Mouse (Mus musculus): ENCODE data around the gene Maml2. TPM values are rescaled to one million over a fixed set of nuclear protein-coding genes. Genes with fewer than 3 reads are reported as not detected.
A peak's percentile ranks its signal among the peaks of the same experiment; 100 is the strongest.

Gene Maml2
- polyA plus RNA-seq, 1 experiment from 2014 or later: 9.3 TPM

DNA sequence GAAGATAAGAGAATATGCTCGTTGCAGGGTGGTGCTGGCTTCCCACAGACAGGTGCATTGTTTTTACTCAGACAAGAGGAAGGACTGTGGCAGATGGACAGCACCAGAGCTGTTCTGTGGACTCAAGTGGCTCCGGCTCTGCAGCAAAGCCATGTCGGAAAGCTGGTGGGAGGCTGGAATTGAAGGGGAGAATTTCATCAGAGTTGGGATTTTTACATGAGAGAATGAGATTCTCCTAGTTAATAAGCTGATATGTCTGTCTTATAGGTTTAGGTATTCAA is 301.5 kb downstream of the Maml2 start:
- Histone ChIP-seq H3K4me1 (no peaks in the 10 kb centered on the region), H3K27ac (replicated peaks) (no peak overlapping the region), H3K4me2 (replicated peaks) (no peak overlapping the region), H3K9ac (replicated peaks) (no peak overlapping the region), H3K36me3 (no peaks in the 10 kb centered on the region), H3K27me3 (no peaks in the 10 kb centered on the region), H3K9me3 (no peaks in the 10 kb centered on the region), H3K4me3 (no peak overlapping the region)
- ATAC-seq (replicated peaks): no peak
- 78% methylated on average over 3 of the region's 3 CpGs for WGBS

DNA sequence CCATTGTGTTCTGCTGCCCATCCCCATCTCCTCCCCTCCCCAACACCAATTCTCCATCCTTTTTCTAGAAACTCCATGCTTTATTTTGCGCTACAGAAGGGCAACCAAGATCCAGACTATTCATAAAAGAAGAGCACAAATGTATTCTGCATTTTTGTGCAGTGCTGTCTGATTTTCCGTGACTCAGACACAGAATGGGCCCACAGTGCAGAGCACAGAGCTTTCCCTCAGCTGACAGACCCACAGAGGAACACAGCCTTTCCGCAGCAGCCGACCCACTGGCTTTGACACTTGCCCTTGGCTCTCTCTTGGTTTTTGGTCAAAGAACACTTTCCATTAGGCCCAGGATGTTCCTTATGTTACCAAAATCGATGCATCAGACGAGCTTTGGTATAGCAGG is 302.0 kb downstream of the Maml2 start:
- ATAC-seq (replicated peaks): no peak
- Histone ChIP-seq H3K9ac (replicated peaks) (no peak overlapping the region), H3K9me3 (no peaks in the 10 kb centered on the region), H3K27ac (replicated peaks) (no peak overlapping the region), H3K27me3 (no peaks in the 10 kb centered on the region), H3K36me3 (no peaks in the 10 kb centered on the region), H3K4me2 (replicated peaks) (no peak overlapping the region), H3K4me3 (no peak overlapping the region), H3K4me1 (no peaks in the 10 kb centered on the region)
- 92% methylated on average over 6 of the region's 6 CpGs for WGBS

- Histone ChIP-seq H3K4me1 (no peaks in the 10 kb centered on the region), H3K36me3 (no peaks in the 10 kb centered on the region), H3K27me3 (no peaks in the 10 kb centered on the region), H3K4me3 (no peak overlapping the region), H3K27ac (replicated peaks) (no peak overlapping the region), H3K9me3 (no peaks in the 10 kb centered on the region), H3K9ac (replicated peaks) (no peak overlapping the region), H3K4me2 (replicated peaks) (no peak overlapping the region)
- 76% methylated on average over 3 of the region's 3 CpGs for WGBS
- no peak for ATAC-seq (replicated peaks)
Observed at GRCm38 (mm10) chr9:13601729-13602128, 304.0 kb downstream of the Maml2 start.

GRCm38 (mm10) chr9:13603533-13604143 is 305.9 kb downstream of the Maml2 start:
- H3K4me2 ChIP-seq (replicated peaks): no peak overlapping the region
- no peak overlapping the region for H3K9ac ChIP-seq (replicated peaks)
- no peak overlapping the region for H3K4me3 ChIP-seq
- 55% methylated on average over 8 of the region's 8 CpGs for WGBS
- no peak overlapping the region for H3K27ac ChIP-seq (replicated peaks)
- H3K27me3 ChIP-seq: no peaks in the 10 kb centered on the region
- no peaks in the 10 kb centered on the region for H3K36me3 ChIP-seq
- H3K4me1 ChIP-seq: peaks cover 5% of the 10 kb centered on the region; the same call in 1 of the 2 replicates
- no peaks in the 10 kb centered on the region for H3K9me3 ChIP-seq
- peak; percentile 65; the same call in 1 of the 2 replicates for ATAC-seq (replicated peaks)

DNA sequence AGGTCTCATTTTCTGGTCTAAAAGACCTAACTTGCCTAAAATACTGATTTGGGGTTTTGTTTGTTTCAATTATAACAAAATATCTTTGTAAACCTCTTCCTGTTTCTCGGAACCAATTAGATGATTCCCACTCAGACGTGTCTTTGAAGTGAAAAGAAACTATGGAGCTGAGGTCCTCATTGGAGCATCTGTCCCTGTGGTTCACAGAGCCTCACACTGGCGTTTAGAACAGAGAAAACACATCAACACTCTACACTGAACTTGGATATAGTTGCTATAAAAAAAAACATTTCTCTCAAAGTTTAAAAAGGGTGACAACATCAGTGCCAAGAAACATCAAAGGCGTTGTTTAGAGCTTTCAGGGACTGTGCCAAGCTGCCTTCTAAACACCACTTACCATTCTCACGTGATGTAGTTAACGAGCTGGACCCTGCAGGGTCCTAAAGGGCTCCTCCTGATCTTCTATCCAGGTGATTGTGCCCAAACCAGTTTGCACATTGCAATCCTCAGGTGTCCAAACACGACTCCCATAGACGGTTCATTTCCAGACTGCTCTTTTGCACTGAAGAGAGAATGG is 309.9 kb downstream of the Maml2 start:
- WGBS: 33% methylated on average over 8 of the region's 8 CpGs
- H3K9ac ChIP-seq (replicated peaks): no peak overlapping the region
- H3K9me3 ChIP-seq: no peaks in the 10 kb centered on the region
- no peaks in the 10 kb centered on the region for H3K27me3 ChIP-seq
- no peak overlapping the region for H3K4me3 ChIP-seq
- ATAC-seq (replicated peaks): peak; percentile 41; the same call in 1 of the 2 replicates
- H3K4me1 ChIP-seq: peaks cover 10% of the 10 kb centered on the region; the same call in 1 of the 2 replicates
- no peak overlapping the region for H3K27ac ChIP-seq (replicated peaks)
- H3K36me3 ChIP-seq: no peaks in the 10 kb centered on the region
- H3K4me2 ChIP-seq (replicated peaks): no peak overlapping the region

GRCm38 (mm10) chr9:13608532-13609071 is 310.8 kb downstream of the Maml2 start:
- Histone ChIP-seq H3K27me3 (no peaks in the 10 kb centered on the region), H3K4me3 (no peak overlapping the region), H3K9ac (replicated peaks) (no peak overlapping the region), H3K27ac (replicated peaks) (no peak overlapping the region), H3K4me1 (peaks cover 18% of the 10 kb centered on the region), H3K4me2 (replicated peaks) (no peak overlapping the region), H3K9me3 (no peaks in the 10 kb centered on the region), H3K36me3 (no peaks in the 10 kb centered on the region)
- ATAC-seq (replicated peaks): no peak
- 55% methylated on average over 3 of the region's 3 CpGs for WGBS

DNA sequence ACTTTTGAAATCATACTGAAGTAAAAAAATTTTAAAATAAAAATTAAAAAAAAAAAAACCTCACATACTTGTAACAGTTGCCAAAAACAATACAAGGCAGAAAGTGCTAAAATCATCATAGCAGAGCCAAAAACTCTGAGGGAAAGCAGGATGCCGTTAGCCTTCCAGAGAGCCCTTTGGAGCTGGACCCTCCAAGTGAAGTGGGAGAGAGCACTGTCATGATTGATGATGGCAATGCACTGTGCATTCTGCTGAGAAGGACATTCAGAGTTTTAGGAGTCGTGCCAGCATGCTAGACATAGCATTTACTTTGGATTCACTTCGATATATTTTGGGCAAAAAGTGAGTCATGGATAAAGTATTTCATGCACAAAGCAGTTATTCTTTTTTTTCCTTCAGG is 313.8 kb downstream of the Maml2 start:
- no peaks in the 10 kb centered on the region for H3K27me3 ChIP-seq
- no peak overlapping the region for H3K27ac ChIP-seq (replicated peaks)
- no peaks in the 10 kb centered on the region for H3K9me3 ChIP-seq
- no peak overlapping the region for H3K4me2 ChIP-seq (replicated peaks)
- H3K4me3 ChIP-seq: no peak overlapping the region
- peaks cover 20% of the 10 kb centered on the region for H3K4me1 ChIP-seq
- H3K36me3 ChIP-seq: no peaks in the 10 kb centered on the region
- WGBS: 75% methylated on average over 3 of the region's 3 CpGs
- H3K9ac ChIP-seq (replicated peaks): no peak overlapping the region
- ATAC-seq (replicated peaks): no peak

DNA sequence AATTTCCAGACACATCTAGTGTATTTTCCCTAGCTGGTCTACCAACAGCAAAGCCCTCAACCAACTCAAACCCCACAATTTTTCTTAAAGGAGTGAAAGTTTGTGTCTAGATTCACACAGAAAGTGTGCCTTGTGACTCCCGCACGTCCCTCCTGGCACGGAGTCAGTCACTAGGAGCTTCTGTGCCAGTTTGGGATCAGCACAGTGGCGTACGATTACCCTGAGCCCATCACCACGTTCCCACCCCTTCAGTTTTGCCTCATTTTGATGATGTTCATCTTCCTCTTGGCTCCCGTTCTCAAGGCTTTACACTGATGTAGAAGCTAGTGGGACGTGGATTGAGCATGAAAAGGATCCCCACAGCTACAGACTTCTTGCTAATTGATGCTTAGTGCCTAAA is 314.6 kb downstream of the Maml2 start:
- Histone ChIP-seq H3K4me1 (peaks cover 20% of the 10 kb centered on the region), H3K27me3 (no peaks in the 10 kb centered on the region), H3K27ac (replicated peaks) (no peak overlapping the region), H3K4me3 (no peak overlapping the region), H3K36me3 (no peaks in the 10 kb centered on the region), H3K9me3 (no peaks in the 10 kb centered on the region), H3K9ac (replicated peaks) (no peak overlapping the region), H3K4me2 (replicated peaks) (no peak overlapping the region)
- WGBS: 37% methylated on average over 8 of the region's 8 CpGs
- no peak for ATAC-seq (replicated peaks)

DNA sequence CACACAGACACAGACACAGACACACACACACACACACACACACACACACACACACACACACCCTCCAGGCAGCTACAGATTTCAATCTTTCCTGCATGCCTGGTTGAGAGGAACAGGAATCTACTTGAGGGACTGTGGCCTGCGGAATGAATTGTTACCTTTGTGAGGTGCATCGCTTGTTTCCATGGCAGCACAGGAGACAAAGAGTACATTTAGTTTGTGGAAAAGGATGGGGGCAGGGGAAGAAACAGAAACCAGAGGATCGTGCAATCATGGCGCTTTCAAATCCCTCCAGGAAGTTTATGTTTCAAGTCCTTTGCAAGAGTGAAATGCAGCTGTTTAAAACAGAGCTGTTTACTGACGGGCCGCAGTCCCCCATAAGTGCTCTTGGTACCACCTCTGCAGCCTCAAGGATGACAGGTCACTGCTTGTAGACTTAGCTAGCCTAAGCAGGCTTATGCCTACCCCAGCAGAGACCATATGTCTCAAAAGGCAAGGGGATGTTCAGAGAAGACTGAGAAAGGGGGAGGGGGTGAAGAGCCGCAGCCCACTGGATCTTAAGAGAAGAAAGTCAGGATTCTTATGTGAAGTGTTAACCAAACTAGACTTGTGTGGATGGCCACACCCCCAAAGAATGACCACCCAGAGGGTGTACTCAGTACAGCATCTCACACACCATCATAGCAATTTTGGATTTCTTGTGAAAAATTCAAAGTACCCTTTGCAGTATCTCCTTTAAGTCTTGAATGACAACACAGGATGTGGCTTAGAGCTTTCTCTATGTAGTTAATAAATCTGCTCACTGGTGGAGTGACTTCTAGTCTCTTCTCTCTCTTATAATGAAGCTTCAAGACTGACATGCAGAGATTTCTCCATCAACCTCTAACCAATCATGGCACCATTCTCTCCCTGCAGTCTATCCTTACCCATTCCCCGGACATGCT is 315.8 kb downstream of the Maml2 start:
- ATAC-seq (replicated peaks): peak; percentile 44
- Histone ChIP-seq H3K36me3 (no peaks in the 10 kb centered on the region), H3K4me1 (peaks cover 15% of the 10 kb centered on the region), H3K9me3 (no peaks in the 10 kb centered on the region), H3K9ac (replicated peaks) (0 out of 2 replicates have a peak overlapping the region, but pooled peaks have one; percentile 10), H3K27me3 (no peaks in the 10 kb centered on the region), H3K4me3 (no peak overlapping the region), H3K4me2 (replicated peaks) (no peak overlapping the region), H3K27ac (replicated peaks) (no peak overlapping the region)
- 29% methylated on average over 8 of the region's 8 CpGs for WGBS

- Histone ChIP-seq H3K9me3 (no peaks in the 10 kb centered on the region), H3K4me2 (replicated peaks) (no peak overlapping the region), H3K4me3 (no peak overlapping the region), H3K36me3 (no peaks in the 10 kb centered on the region), H3K27me3 (no peaks in the 10 kb centered on the region), H3K9ac (replicated peaks) (no peak overlapping the region), H3K27ac (replicated peaks) (no peak overlapping the region), H3K4me1 (peaks cover 15% of the 10 kb centered on the region)
- 38% methylated on average over 5 of the region's 5 CpGs for WGBS
- no peak for ATAC-seq (replicated peaks)
Observed at GRCm38 (mm10) chr9:13616383-13617009, 318.7 kb downstream of the Maml2 start.

DNA sequence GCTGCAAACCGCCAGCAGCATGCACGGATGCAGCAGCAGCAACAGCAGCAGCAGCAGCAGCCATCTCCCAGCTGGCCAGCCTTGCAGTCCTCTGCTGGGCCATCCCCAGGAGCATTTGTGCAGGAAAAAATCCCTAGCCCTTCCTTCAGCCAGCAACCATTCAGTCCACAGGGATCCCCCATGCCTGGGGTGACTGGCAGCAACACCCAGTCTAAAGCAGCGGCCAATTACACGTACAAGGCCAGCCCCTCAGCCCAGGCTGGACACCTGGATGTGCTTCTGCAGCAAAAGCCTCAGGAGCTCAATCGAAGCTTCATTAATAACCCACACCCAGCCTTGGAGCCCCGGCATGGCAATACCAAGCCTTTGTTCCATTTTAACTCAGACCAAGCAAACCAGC is 323.0 kb downstream of the Maml2 start:
- H3K4me3 ChIP-seq: no peak overlapping the region
- 70% methylated on average over 6 of the region's 6 CpGs for WGBS
- H3K36me3 ChIP-seq: no peaks in the 10 kb centered on the region
- ATAC-seq (replicated peaks): no peak
- no peaks in the 10 kb centered on the region for H3K27me3 ChIP-seq
- no peak overlapping the region for H3K9ac ChIP-seq (replicated peaks)
- H3K4me2 ChIP-seq (replicated peaks): no peak overlapping the region
- H3K27ac ChIP-seq (replicated peaks): no peak overlapping the region
- H3K9me3 ChIP-seq: no peaks in the 10 kb centered on the region
- H3K4me1 ChIP-seq: no peaks in the 10 kb centered on the region

DNA sequence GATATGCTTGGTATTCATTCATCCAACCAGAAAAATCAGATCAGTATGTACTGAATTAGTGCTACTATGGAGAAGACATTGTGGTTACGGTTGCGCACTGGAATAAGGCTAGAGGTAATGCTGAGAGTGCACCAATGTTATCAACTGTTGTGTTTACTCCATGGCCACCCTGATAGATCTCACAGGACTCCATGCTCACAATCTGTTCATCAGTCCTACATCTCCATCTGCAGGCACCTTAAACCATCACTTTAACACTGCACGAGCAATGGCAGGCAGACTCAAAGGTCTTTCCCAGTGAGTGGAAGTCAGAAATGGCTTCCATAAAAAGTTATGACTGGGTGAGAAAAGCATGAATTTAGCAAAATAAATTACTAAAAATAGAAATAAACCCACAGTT is 324.2 kb downstream of the Maml2 start:
- ATAC-seq (replicated peaks): no peak
- 96% methylated on average over 3 of the region's 3 CpGs for WGBS
- H3K27ac ChIP-seq (replicated peaks): no peak overlapping the region
- no peaks in the 10 kb centered on the region for H3K27me3 ChIP-seq
- no peak overlapping the region for H3K4me2 ChIP-seq (replicated peaks)
- H3K4me3 ChIP-seq: no peak overlapping the region
- no peak overlapping the region for H3K9ac ChIP-seq (replicated peaks)
- H3K9me3 ChIP-seq: no peaks in the 10 kb centered on the region
- no peaks in the 10 kb centered on the region for H3K36me3 ChIP-seq
- peaks cover 10% of the 10 kb centered on the region for H3K4me1 ChIP-seq
